Mouse (Mus musculus): ENCODE results near the gene Klhl10. TPM values are rescaled to one million over a fixed set of nuclear protein-coding genes. Genes with fewer than 3 reads are reported as not detected.
A peak's percentile ranks its signal among the peaks of the same experiment; 100 is the strongest.

Klhl10 gene
- polyA plus RNA-seq, 1 experiment from 2014 or later: 0.89 TPM

DNA sequence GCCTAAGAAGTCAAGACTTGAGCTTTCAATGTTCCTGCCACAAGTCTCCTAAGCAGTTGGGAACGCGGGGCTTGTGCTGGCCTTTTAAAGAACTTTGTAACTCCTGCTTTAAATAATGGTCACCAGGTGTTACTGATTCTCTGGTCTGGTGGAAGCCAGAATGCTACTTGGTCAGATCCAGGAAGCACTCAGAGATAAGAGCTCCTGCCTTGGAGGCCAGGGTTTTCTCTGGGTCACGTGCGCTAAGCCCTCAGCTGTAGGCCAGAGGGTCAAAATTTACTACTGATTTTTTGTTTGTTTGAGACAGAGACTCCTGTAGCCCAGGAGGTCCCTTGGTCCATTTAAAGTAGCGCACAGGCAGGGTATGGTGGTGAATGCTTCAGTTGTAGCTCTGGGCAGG is 9.7 kb upstream of the Klhl10 start:
- WGBS: 95% methylated on average over 5 of the region's 5 CpGs
- Histone ChIP-seq H3K4me3 (no peak overlapping the region), H3K27ac (replicated peaks) (no peak overlapping the region), H3K36me3 (peaks cover 47% of the 10 kb centered on the region), H3K9me3 (no peaks in the 10 kb centered on the region), H3K27me3 (no peaks in the 10 kb centered on the region), H3K4me1 (no peaks in the 10 kb centered on the region), H3K4me2 (replicated peaks) (no peak overlapping the region), H3K9ac (replicated peaks) (no peak overlapping the region)
- no peak for ATAC-seq (ENCODE audit: low FRiP score, low read depth)

DNA sequence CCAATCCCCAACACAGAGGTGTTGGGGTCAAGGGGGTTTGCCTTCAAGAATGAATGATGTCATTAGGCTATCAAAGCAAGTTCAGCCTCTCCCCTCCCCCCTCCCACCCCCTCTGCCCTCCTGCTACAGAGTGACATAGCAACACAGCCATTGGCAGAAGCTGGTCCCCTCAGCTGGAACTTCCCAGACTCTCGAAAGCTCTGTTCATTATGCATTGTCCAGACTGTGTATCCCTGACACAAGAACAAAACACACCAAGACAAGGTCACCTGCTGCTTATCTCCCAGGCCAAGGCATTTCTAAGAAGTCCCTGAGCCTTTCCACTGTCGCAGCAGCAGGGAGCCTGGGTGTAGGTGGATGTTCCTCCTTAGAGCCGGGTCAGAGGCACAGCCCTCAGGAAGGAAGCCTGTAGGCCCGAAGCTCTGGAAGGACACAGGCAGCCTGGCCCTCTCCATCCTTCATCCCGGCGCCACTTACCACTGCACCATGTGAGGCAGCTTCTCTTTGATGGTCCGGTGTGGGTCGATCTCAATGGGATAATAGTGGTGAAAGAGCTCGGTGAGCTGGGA is 6.0 kb upstream of the Klhl10 start:
- no peak for ATAC-seq (ENCODE audit: low FRiP score, low read depth)

DNA sequence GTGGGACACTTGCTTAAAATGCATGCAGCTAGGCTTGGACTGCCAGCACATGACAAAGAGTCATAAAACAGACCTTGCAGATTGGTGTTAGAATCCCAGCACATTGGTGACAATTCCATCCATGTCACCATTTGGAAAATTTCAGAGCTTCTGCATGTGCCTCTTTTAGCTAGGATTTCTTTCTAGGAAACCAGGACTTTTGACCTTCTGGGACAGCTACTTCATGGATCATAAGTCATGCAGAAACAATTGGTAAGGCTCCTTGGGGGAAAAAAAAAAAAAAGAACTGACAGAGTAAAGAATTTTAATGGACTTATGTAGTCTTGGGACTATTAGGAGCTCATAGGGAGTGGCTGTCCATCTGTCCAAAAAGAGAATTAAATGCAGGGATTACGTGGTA is 3.8 kb upstream of the Klhl10 start:
- WGBS: 63% methylated on average over 1 of the region's 1 CpGs
- H3K27ac ChIP-seq (replicated peaks): no peak overlapping the region
- no peak overlapping the region for H3K9ac ChIP-seq (replicated peaks)
- H3K27me3 ChIP-seq: no peaks in the 10 kb centered on the region
- H3K4me1 ChIP-seq: peaks cover 18% of the 10 kb centered on the region
- H3K36me3 ChIP-seq: peaks cover 27% of the 10 kb centered on the region
- ATAC-seq (ENCODE audit: low FRiP score, low read depth): no peak
- no peak overlapping the region for H3K4me3 ChIP-seq
- no peak overlapping the region for H3K4me2 ChIP-seq (replicated peaks)
- H3K9me3 ChIP-seq: no peaks in the 10 kb centered on the region

More for the DNA sequence above, 6.0 kb upstream of the Klhl10 start:
- no peak overlapping the region for H3K27ac ChIP-seq (replicated peaks)
- no peak overlapping the region for H3K9ac ChIP-seq (replicated peaks)
- no peaks in the 10 kb centered on the region for H3K9me3 ChIP-seq
- H3K27me3 ChIP-seq: no peaks in the 10 kb centered on the region
- WGBS: 40% methylated on average over 9 of the region's 9 CpGs
- peaks cover 11% of the 10 kb centered on the region; the same call in 1 of the 2 replicates for H3K4me1 ChIP-seq
- H3K4me2 ChIP-seq (replicated peaks): no peak overlapping the region
- peaks cover 36% of the 10 kb centered on the region for H3K36me3 ChIP-seq
- no peak overlapping the region for H3K4me3 ChIP-seq

DNA sequence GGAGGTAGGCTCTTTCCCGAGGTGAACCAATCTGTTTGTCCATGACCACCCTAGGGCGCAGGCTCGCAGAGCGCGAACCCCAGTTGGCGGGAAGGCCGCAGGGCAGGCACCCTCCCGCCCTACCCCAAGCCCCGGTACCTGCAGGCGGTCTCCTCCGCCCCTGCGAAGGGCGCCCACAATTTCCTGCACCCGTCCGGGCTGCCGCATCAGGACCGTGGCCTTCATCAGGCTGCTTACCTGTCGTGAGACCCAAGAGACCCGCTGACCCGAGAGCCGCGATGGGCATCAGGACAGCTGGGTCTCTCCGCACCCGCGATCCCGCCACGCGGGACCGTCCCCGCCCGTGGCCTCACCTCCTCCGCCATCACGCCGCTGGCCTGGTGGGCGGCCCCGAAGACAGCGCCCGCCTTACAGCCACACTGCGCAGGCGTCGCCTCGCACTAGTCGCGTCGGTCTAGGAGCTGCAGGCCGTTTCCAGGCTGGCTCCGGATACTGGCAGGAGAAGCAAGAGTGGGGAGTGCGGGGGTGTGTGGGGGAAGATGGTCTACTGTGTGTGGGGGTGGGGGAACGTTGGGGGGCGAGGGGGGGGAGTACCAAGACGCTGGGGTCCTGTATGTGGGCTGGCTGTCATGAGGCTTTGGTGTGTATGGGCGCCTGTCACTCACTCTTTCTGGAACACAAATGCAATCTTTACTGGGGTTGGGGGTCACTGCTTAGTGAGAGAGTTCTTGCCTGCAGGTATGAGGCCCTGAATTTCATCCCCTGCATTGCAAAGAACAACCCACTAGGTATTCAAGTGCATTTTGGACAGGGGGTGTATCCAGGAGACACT is 810 bp upstream of the Klhl10 start:
- Histone ChIP-seq H3K4me3 (peak overlapping the region; percentile 72), H3K9me3 (no peaks in the 10 kb centered on the region), H3K36me3 (peaks cover 14% of the 10 kb centered on the region), H3K4me1 (peaks cover 18% of the 10 kb centered on the region), H3K27me3 (no peaks in the 10 kb centered on the region), H3K9ac (replicated peaks) (peak overlapping the region; percentile 90), H3K4me2 (replicated peaks) (peak overlapping the region; percentile 89), H3K27ac (replicated peaks) (peak overlapping the region; percentile 22; the same call in 1 of the 2 replicates)
- WGBS: 1% methylated on average over 52 of the region's 52 CpGs
- ATAC-seq (ENCODE audit: low FRiP score, low read depth): peak; percentile 95

DNA sequence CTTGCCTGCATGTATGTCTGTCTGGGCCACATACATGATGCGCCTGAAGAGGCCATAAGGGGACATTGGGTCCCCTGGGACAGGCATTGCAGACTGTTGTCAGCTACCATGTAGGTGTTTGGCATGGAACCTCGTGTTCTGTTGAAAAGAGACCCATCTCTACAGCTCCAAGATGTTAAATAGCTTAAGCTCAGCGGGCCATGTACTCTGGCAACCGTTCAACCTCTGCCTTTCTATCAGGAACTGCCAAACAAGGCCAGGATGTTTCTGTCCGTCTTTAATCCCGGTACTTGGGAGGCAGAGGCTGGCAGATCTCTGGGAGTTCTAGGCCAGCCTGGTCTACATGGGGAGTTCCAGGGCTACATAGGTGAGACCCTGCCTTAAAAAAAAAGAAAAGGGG is 908 bp downstream of the Klhl10 start:
- Histone ChIP-seq H3K9ac (replicated peaks) (no peak overlapping the region), H3K27ac (replicated peaks) (no peak overlapping the region), H3K4me2 (replicated peaks) (no peak overlapping the region), H3K27me3 (no peaks in the 10 kb centered on the region), H3K4me3 (no peak overlapping the region), H3K9me3 (no peaks in the 10 kb centered on the region), H3K36me3 (no peaks in the 10 kb centered on the region), H3K4me1 (peaks cover 18% of the 10 kb centered on the region)
- WGBS: 89% methylated on average over 6 of the region's 6 CpGs
- ATAC-seq (ENCODE audit: low FRiP score, low read depth): no peak

DNA sequence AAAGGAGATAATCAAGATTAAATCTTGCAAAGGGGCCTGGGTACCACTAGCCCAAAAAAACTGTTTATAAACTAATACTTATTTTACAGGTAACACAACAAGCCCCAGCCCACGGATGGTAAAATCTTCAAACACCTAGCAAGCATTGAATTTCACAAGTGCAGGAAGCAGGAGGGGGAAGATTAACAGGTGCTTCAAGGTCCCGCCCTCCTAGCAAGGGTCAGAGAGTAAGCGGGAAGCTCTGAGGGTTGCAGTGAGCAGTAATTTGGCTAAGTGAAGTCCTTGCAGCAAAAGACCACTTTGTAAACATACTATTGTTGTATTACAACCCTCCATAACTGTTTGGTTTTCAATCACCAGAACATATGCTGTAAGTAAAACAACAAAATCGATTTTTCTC is 15.5 kb downstream of the Klhl10 start:
- H3K36me3 ChIP-seq: peaks cover 33% of the 10 kb centered on the region
- no peak overlapping the region for H3K9ac ChIP-seq (replicated peaks)
- H3K9me3 ChIP-seq: no peaks in the 10 kb centered on the region
- H3K4me3 ChIP-seq: no peak overlapping the region
- no peak overlapping the region for H3K4me2 ChIP-seq (replicated peaks)
- H3K27ac ChIP-seq (replicated peaks): no peak overlapping the region
- ATAC-seq (ENCODE audit: low FRiP score, low read depth): no peak
- no peaks in the 10 kb centered on the region for H3K4me1 ChIP-seq
- 90% methylated on average over 4 of the region's 4 CpGs for WGBS
- H3K27me3 ChIP-seq: no peaks in the 10 kb centered on the region

DNA sequence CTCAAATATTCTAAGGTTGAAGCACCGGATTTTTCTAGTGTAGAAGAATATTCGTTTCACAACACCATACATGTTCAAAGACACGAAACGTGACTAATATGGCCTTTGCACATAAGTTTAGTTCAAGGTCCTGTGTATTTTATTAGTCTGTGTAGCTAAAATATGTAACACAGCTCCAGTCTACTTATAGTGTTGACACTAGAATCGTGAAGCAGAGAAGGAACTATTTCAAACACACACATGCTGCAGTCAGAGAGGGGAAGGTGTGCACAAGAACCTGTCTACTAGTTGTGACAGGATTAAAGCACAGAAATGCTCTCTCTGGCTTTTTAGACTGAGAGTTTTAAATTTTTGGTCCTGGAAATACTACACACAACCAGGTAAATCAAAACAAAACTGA is 16.0 kb downstream of the Klhl10 start:
- H3K4me1 ChIP-seq: no peaks in the 10 kb centered on the region
- H3K4me2 ChIP-seq (replicated peaks): no peak overlapping the region
- no peaks in the 10 kb centered on the region for H3K9me3 ChIP-seq
- WGBS: 92% methylated on average over 5 of the region's 5 CpGs
- no peaks in the 10 kb centered on the region for H3K27me3 ChIP-seq
- no peak overlapping the region for H3K9ac ChIP-seq (replicated peaks)
- H3K4me3 ChIP-seq: no peak overlapping the region
- no peak for ATAC-seq (ENCODE audit: low FRiP score, low read depth)
- H3K36me3 ChIP-seq: peaks cover 38% of the 10 kb centered on the region
- H3K27ac ChIP-seq (replicated peaks): no peak overlapping the region

DNA sequence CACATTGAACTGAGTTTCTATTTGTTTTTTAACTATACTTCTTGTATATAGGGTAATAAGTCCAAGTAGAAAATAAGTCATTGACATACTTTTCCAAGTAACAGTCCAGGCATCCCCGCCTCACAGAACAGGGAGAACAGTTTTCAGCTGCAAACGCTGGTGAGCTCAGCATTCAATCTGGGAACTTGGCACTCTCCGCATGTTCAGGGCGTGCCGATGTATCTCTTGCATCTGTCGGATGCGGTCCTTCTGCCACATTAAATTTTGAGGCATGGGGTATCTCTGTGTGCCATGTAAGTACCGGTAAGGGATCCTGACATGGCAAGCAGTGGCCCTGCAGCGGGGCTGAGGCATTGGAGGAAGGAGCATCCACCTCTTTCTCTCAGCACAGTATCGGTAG is 21.0 kb downstream of the Klhl10 start:
- Histone ChIP-seq H3K4me2 (replicated peaks) (no peak overlapping the region), H3K9ac (replicated peaks) (no peak overlapping the region), H3K9me3 (no peaks in the 10 kb centered on the region), H3K4me3 (no peak overlapping the region), H3K36me3 (peaks cover 42% of the 10 kb centered on the region), H3K27ac (replicated peaks) (no peak overlapping the region), H3K4me1 (no peaks in the 10 kb centered on the region), H3K27me3 (no peaks in the 10 kb centered on the region)
- 92% methylated on average over 10 of the region's 10 CpGs for WGBS
- no peak for ATAC-seq (ENCODE audit: low FRiP score, low read depth)

DNA sequence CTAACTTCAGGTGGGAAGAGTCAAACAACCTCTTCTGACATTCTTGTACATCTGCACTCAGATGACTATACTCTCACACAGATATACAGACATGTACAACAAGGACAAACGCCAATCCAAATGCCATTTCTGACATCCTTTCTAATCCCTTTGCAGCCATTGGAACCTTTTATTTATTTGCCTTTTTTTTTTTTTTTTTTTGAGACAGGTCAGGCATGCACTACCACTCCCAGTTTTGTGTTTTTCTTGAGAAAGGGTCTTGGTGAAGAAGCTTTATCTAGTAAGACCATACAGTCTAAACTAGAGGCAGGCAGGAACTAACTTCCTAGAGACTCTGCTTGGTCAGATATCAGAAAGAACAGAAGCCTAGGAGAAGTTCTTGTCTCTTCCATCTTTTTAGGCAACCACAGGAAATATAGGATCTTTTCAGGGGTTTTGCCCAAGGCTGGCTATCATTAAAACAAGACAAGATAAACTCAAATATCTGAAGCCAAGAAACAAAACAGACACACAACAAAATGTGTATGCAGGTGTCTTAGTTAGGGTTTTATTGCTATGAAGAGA is 23.6 kb downstream of the Klhl10 start:
- Histone ChIP-seq H3K4me3 (no peak overlapping the region), H3K36me3 (peaks cover 34% of the 10 kb centered on the region), H3K9ac (replicated peaks) (no peak overlapping the region), H3K27me3 (no peaks in the 10 kb centered on the region), H3K9me3 (no peaks in the 10 kb centered on the region), H3K4me2 (replicated peaks) (no peak overlapping the region), H3K27ac (replicated peaks) (no peak overlapping the region), H3K4me1 (peaks cover 8% of the 10 kb centered on the region)
- 83% methylated on average over 1 of the region's 1 CpGs for WGBS
- no peak for ATAC-seq (ENCODE audit: low FRiP score, low read depth)

DNA sequence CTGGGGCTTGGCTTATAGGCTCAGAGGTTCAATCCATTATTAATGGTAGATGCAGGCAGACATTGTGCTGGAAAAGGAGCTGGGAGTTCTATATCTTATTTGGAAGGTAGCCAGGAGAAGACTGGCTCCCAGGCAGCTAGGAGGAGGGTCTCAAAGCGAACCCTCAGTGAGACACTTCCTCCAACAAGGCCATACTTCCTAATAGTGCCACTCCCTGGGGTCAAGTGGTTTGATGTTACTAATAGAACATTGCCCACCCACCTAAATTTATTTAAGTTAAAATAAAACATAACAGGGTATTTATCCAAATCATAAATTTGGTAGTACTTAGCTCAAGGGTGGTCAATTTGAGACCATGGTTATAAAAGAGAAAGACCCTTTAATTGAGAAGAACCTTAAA is 24.1 kb downstream of the Klhl10 start:
- ATAC-seq (ENCODE audit: low FRiP score, low read depth): no peak
- H3K36me3 ChIP-seq: peaks cover 34% of the 10 kb centered on the region
- H3K4me3 ChIP-seq: no peak overlapping the region
- peaks cover 13% of the 10 kb centered on the region for H3K4me1 ChIP-seq
- no peak overlapping the region for H3K4me2 ChIP-seq (replicated peaks)
- no peak overlapping the region for H3K9ac ChIP-seq (replicated peaks)
- no peaks in the 10 kb centered on the region for H3K9me3 ChIP-seq
- no peaks in the 10 kb centered on the region for H3K27me3 ChIP-seq
- no peak overlapping the region for H3K27ac ChIP-seq (replicated peaks)
- WGBS: 90% methylated on average over 1 of the region's 1 CpGs

DNA sequence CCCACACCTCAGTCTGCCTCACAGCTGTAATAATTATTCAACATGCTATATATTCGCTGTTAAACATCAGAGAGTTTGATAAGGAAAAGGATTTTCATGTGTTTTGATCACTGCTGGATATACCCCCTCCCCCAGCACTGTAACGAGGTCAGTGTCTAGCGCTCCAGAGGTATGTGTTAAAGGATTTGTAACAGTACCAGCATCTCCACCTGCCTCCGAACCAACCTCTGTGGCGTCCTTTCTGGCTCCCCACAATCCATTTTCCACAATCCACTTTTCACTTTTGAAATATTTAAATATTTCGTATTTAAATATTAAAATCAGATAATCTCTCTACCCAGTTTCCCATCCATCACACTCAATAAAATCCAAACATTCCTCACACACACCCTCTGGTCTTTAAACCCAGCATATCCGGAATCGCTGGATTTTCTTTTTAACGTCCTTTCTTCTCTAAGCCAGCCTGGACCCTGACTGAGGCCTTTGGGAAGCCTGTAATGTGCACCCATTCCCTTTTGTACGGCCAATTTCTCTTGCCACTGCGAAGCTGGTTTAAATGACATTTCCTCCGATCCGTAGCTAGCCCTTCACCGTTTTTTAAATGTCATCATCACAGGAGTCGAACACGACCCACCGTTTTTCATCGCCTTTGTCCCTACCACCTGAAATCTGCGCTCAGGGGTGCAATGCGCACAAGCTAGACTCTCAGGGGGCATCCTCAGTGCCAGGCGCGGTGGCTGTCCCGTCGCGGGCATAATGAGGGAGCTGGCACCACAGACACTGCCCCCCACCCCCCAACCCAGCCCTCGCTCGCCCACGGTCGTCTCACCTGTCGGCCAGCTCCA is 29.9 kb downstream of the Klhl10 start:
- Histone ChIP-seq H3K9ac (replicated peaks) (peak overlapping the region; percentile 94), H3K4me1 (peaks cover 20% of the 10 kb centered on the region), H3K9me3 (no peaks in the 10 kb centered on the region), H3K27me3 (no peaks in the 10 kb centered on the region), H3K4me2 (replicated peaks) (peak overlapping the region; percentile 86), H3K4me3 (peak overlapping the region; percentile 94), H3K36me3 (peaks cover 20% of the 10 kb centered on the region), H3K27ac (replicated peaks) (peak overlapping the region; percentile 85)
- WGBS: 4% methylated on average over 30 of the region's 30 CpGs
- ATAC-seq (ENCODE audit: low FRiP score, low read depth): no peak; the same call in 1 of the 2 replicates
